Mouse (Mus musculus) midbrain, embryonic 10.5 days (tissue): ENCODE measurements around the gene Smok3c. TPM values are rescaled to one million over a fixed set of nuclear protein-coding genes. Genes with fewer than 3 reads are reported as not detected.
"Not testable (repeated sequence)": the region's sequence is repeated elsewhere in the genome, so short reads cannot be mapped to it uniquely, and the experiment has no call there.

Source experiments
- DNase-seq: peaks from one replicate; pipeline ENCODE4 v3.0.0-alpha.2; 2017; ENCODE audit warnings: low spot score
- H3K27ac ChIP-seq: fragments of 300-500 bp; sonication (generic); replicated peaks from 2 replicates; pipeline ENCODE4 v1.5.1; 2016; ENCODE audit warnings: mild to moderate bottlenecking
- H3K27me3 ChIP-seq: fragments of 300-500 bp; sonication (generic); 2 replicates; pipeline ENCODE4 v1.6.1; 2016; ENCODE audit warnings: low read depth, mild to moderate bottlenecking; ENCODE audit not compliant: poor library complexity, severe bottlenecking
- H3K36me3 ChIP-seq: fragments of 300-500 bp; sonication (generic); 2 replicates; pipeline ENCODE4 v1.6.1; 2016; ENCODE audit warnings: mild to moderate bottlenecking, moderate library complexity
- H3K4me1 ChIP-seq: fragments of 300-500 bp; sonication (generic); 2 replicates; pipeline ENCODE4 v1.6.1; 2016
- H3K4me3 ChIP-seq: fragments of 300-500 bp; sonication (generic); 2 replicates; pipeline ENCODE4 v1.5.1; 2016; ENCODE audit warnings: mild to moderate bottlenecking, moderate library complexity
- H3K9me3 ChIP-seq: fragments of 300-500 bp; sonication (generic); replicated peaks from 2 replicates; pipeline ENCODE4 v1.6.1; 2016; ENCODE audit warnings: mild to moderate bottlenecking
- WGBS: fragments of 180-500 bp; shearing (Covaris S2); methylation state at CpG from one replicate; pipeline ENCODE4 v1.1.7; 2016; 5-methylcytosine and 5-hydroxymethylcytosine counted together
- polyA plus RNA-seq: library from polyadenylated mRNA; unstranded; fragments of >200 nt; fragmentation: Nextera tagmentation; extraction: Ambion mirVana; gene quantifications from 2 replicates; pipeline ENCODE4 v1.2.1, GENCODE M21; 2016

The Smok3c gene
- polyA plus RNA-seq, 1 experiment from 2014 or later: not detected

- 63% methylated on average over 4 of the region's 4 CpGs for WGBS
- DNase-seq, H3K9me3 ChIP-seq, H3K27me3 ChIP-seq, H3K36me3 ChIP-seq, H3K4me3 ChIP-seq, H3K27ac ChIP-seq, H3K4me1 ChIP-seq: not testable (repeated sequence)
Observed at GRCm38 (mm10) chr5:138109847-138110396, 56.9 kb downstream of the Smok3c start.

Other genes with a start within 250 kb of the Smok3c start
- gene Pilra, start 216.9 kb upstream of the Smok3c start, polyA plus RNA-seq: 0.19 and 1.1 TPM in 2 replicates
- gene Pilrb1, start 195.1 kb upstream of the Smok3c start, polyA plus RNA-seq: not detected in 2 replicates
- gene Pilrb2, start 181.4 kb upstream of the Smok3c start, polyA plus RNA-seq: not detected in 2 replicates
- not detected in 2 replicates for gene Cyp3a13, start 131.6 kb upstream of the Smok3c start, polyA plus RNA-seq
- gene Gjc3, start 90.1 kb upstream of the Smok3c start, polyA plus RNA-seq: 0.02 and 0.05 TPM in 2 replicates
- not detected in 2 replicates for gene Azgp1, start 71.7 kb upstream of the Smok3c start, polyA plus RNA-seq
- gene Smok3a, start 31.9 kb upstream of the Smok3c start, polyA plus RNA-seq: not detected in 2 replicates
- not detected in 2 replicates for gene Smok3b, start 31.8 kb upstream of the Smok3c start, polyA plus RNA-seq
- 23.1 and 31.1 TPM in 2 replicates for gene Zkscan1, start 31.9 kb downstream of the Smok3c start, polyA plus RNA-seq
- gene Zscan21, start 63.7 kb downstream of the Smok3c start, polyA plus RNA-seq: 105 and 114 TPM in 2 replicates
- gene Zfp113, start 102.5 kb downstream of the Smok3c start, polyA plus RNA-seq: 42.6 and 46.7 TPM in 2 replicates
- 369 and 387 TPM in 2 replicates for gene Cops6, start 107.9 kb downstream of the Smok3c start, polyA plus RNA-seq
- gene Ap4m1, start 118.8 kb downstream of the Smok3c start, polyA plus RNA-seq: 27.8 and 28.5 TPM in 2 replicates
- gene Mcm7, start 119.2 kb downstream of the Smok3c start, polyA plus RNA-seq: 376 and 423 TPM in 2 replicates
- 138 and 146 TPM in 2 replicates for gene Taf6, start 134.3 kb downstream of the Smok3c start, polyA plus RNA-seq
- gene Cnpy4, start 134.3 kb downstream of the Smok3c start, polyA plus RNA-seq: 54.4 and 58.2 TPM in 2 replicates
- gene Mblac1, start 141.1 kb downstream of the Smok3c start, polyA plus RNA-seq: 10.3 and 10.5 TPM in 2 replicates
- gene Nxpe5, start 172.7 kb downstream of the Smok3c start, polyA plus RNA-seq: not detected in 2 replicates
- 47.9 and 48.5 TPM in 2 replicates for gene Lamtor4, start 202.3 kb downstream of the Smok3c start, polyA plus RNA-seq
- gene BC037034, start 210.8 kb downstream of the Smok3c start, polyA plus RNA-seq: 6.9 and 7.3 TPM in 2 replicates
- gene Gal3st4, start 219.6 kb downstream of the Smok3c start, polyA plus RNA-seq: 7.1 and 7.3 TPM in 2 replicates
- 0.10 TPM in 2 replicates for gene Gm43720, start 226.8 kb downstream of the Smok3c start, polyA plus RNA-seq
- gene Gpc2, start 226.8 kb downstream of the Smok3c start, polyA plus RNA-seq: 42.9 and 68.5 TPM in 2 replicates
- gene Stag3, start 227.0 kb downstream of the Smok3c start, polyA plus RNA-seq: 2.5 and 4.4 TPM in 2 replicates